Mouse (Mus musculus): Measurements from ENCODE around the gene Tmem14a.

GRCm38 (mm10) chr1:21271343-21272055 lies 53.1 kb downstream of the Tmem14a start:
- TF ChIP-seq CTCF (IDR thresholded peaks at IDR 0.05; ENCODE audit: low read depth, low read length) = peak; percentile 86
- TF ChIP-seq POLR2A (IDR thresholded peaks at IDR 0.05; ENCODE audit: extremely low read depth, insufficient read depth, low read length) = no peak

Data from liver, adult 2 months (tissue).